Mouse (Mus musculus) leukemia stem cell, adult 10-12 weeks (primary cell): ENCODE results near the gene Kctd3. TPM values are rescaled to one million over a fixed set of nuclear protein-coding genes. Genes with fewer than 3 reads are reported as not detected.

Experiments
- polyA plus RNA-seq: library from polyadenylated mRNA; stranded (reverse); fragments of >175 nt; gene quantifications from 2 replicates; pipeline ENCODE4 v1.2.3, GENCODE M21; 2012; ENCODE audit warnings: low replicate concordance

Kctd3 gene
- 18.6 and 28.4 TPM in 2 replicates for polyA plus RNA-seq

GRCm38 (mm10) chr1:189007239-189007979 is at the start of gene Kctd3:
Gene Kctd3 (minus strand): TSS chr1:189007841.

